Mouse (Mus musculus) liver, postnatal 0 days (tissue): ENCODE measurements around the gene Cenpt.

ENCODE experiments used
- CTCF ChIP-seq: sonication (generic); IDR thresholded peaks from 2 replicates; pipeline ENCODE4 v1.5.1; 2016; ENCODE audit warnings: antibody characterized with exemption, low read depth
- EP300 ChIP-seq: IDR thresholded peaks from 2 replicates; pipeline ENCODE4 v1.6.1; 2016; ENCODE audit warnings: antibody characterized with exemption, low read depth, mild to moderate bottlenecking

- TF ChIP-seq CTCF (no peak), EP300 (no peak)
Measured at GRCm38 (mm10) chr8:105836991-105837390, 16.1 kb downstream of the Cenpt start.
